Mouse (Mus musculus) lung, embryonic 15.5 days (tissue): ENCODE data around the gene Copa. TPM values are rescaled to one million over a fixed set of nuclear protein-coding genes. Genes with fewer than 3 reads are reported as not detected.
A peak's percentile ranks its signal among the peaks of the same experiment; 100 is the strongest.

Experiments used
- ATAC-seq: fragments of 200-750 bp; cut with Nextera tagmentation; 2 replicates; pipeline ENCODE4 v1.8.0; 2017; ENCODE audit warnings: moderate number of reproducible peaks, borderline replicate concordance; ENCODE audit not compliant: low FRiP score, low TSS enrichment; ENCODE audit errors: extremely low read depth
- H3K27ac ChIP-seq: fragments of 300-500 bp; sonication (generic); 2 replicates; pipeline ENCODE4 v1.5.1; 2015; ENCODE audit warnings: moderate library complexity, mild to moderate bottlenecking, inconsistent platforms
- H3K27me3 ChIP-seq: fragments of 300-500 bp; sonication (generic); 2 replicates; pipeline ENCODE4 v1.6.1; 2015; ENCODE audit warnings: inconsistent platforms
- H3K36me3 ChIP-seq: fragments of 300-500 bp; sonication (generic); 2 replicates; pipeline ENCODE4 v1.6.1; 2015; ENCODE audit warnings: inconsistent platforms
- H3K4me1 ChIP-seq: fragments of 300-500 bp; sonication (generic); 2 replicates; pipeline ENCODE4 v1.6.1; 2015; ENCODE audit warnings: inconsistent platforms
- H3K4me2 ChIP-seq: fragments of 300-500 bp; sonication (generic); 2 replicates; pipeline ENCODE4 v1.6.1; 2015; ENCODE audit warnings: inconsistent platforms, mild to moderate bottlenecking, moderate library complexity
- H3K4me3 ChIP-seq: fragments of 300-500 bp; sonication (generic); 2 replicates; pipeline ENCODE4 v1.5.1; 2015; ENCODE audit warnings: mild to moderate bottlenecking, inconsistent platforms
- H3K9ac ChIP-seq: fragments of 300-500 bp; sonication (generic); 2 replicates; pipeline ENCODE4 v1.6.1; 2015; ENCODE audit warnings: inconsistent platforms
- H3K9me3 ChIP-seq: fragments of 300-500 bp; sonication (generic); 2 replicates; pipeline ENCODE4 v1.6.1; 2016; ENCODE audit warnings: inconsistent platforms
- WGBS: fragments of 180-500 bp; shearing (Covaris S2); methylation state at CpG from one replicate; pipeline ENCODE4 v1.1.7; 2015; 5-methylcytosine and 5-hydroxymethylcytosine counted together
- polyA plus RNA-seq: library from polyadenylated mRNA; unstranded; fragments of >200 nt; fragmentation: Nextera tagmentation; extraction: Ambion mirVana; gene quantifications from 2 replicates; pipeline ENCODE4 v1.2.1, GENCODE M21; 2015

Copa gene
- polyA plus RNA-seq, 1 experiment from 2014 or later, result 235 TPM

DNA sequence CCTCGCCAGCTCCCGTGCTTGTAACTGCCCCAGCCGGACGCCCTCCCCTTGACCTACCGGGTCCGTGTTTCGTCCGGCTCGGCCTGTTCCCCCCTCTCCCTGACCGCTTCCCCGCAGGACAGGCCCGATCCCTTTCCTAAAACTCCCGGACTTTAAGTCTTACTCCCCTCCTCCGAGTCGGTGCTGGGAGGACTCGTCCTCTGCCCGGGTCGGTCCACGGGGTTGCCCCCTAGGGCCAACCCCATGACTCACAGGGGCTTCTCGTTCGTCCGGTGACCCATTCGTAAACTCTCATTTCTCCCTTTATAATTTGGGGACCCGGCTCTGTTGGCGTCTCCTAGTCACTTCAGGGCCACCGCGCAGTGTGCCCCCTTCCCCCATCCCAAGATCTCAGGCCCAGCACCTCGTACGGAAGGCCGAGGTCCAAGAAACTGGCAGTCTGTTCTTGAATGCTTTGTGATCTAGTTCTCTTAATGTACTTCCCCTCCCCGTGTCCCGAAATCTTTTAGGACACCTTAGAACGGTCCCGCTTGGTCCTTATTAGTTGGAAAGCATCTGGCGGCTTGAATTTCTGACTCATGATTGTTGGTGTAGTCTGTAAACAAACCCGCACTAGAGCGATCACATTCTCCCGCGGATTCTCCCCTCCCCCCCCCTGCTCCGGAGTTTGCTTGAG lies 66.1 kb downstream of the Copa start:
- H3K27me3 ChIP-seq, result no peaks in the 10 kb centered on the region
- H3K4me2 ChIP-seq, result peak overlapping the region; percentile 68
- H3K4me1 ChIP-seq, result peaks cover 19% of the 10 kb centered on the region
- H3K27ac ChIP-seq, result peak overlapping the region; percentile 96
- H3K4me3 ChIP-seq, result peak overlapping the region; percentile 92
- peaks cover 27% of the 10 kb centered on the region for H3K36me3 ChIP-seq
- peak; percentile 66 for ATAC-seq
- H3K9me3 ChIP-seq, result no peaks in the 10 kb centered on the region
- under 1% methylated on average over 40 of the region's 40 CpGs for WGBS
- H3K9ac ChIP-seq, result peak overlapping the region; percentile 99

DNA sequence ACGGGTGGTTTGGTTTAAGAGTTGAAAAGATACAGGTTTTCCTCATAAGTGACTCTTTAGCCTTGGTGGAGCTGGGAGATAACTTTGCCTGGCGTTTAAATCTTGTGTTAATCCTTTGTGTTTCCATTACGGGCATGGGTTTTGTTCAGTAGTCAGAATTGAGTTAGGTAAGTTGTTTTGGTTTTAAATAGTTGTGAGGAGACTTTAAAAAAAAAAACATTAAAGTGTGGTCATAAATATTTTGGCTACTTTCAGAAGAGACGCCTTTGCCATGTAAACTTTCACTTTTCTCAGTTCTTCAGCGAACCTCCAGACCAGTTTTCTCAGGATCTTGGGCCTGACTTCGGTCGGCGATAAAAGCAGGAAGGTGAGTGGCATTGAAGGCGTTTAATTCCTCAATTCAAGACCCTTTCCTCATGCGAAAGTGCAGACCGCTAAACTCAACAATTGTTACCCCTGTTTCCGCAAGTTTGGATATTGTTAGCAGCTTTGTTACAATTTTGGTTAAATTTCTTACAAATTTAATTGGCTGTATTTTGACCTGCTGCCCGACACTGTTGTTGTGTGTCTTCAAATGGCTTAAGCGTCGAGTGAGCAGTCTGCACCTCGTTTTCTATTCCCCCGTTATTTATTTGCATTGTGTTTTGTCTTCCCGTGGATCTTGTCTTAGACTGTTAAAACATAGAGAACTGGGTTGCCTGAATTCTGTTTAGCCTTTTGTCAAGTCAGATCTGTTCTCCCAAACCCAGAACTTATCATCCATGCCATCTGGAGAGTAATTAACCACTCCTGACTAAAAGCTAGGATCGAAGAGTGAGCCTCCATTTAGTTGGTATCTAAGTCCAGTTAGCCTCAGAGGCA lies 66.9 kb downstream of the Copa start:
- 5% methylated on average over 19 of the region's 19 CpGs for WGBS

DNA sequence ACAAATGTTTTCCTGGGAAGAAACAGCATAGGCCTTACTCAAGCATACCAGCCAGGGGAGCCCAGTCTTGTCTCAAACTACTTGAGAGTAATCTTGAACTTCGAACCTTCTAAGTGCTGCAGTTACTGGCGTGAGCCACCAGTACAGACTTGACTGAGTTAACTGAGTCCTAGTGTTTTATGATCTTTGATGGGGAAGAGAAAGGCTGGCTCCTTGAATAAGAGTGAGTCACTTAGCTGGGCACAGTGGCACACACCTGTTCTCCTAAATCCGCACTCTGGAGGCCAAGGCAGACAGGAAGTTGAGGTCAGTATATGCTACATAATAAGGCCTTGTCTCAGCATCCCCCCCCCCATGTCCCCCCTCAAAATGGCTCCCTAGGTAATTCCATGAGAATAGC lies 72.2 kb downstream of the Copa start:
- ATAC-seq, result no peak
- Histone ChIP-seq H3K9ac (no peak overlapping the region), H3K27ac (no peak overlapping the region), H3K9me3 (no peaks in the 10 kb centered on the region), H3K36me3 (peaks cover 56% of the 10 kb centered on the region), H3K4me1 (peaks cover 12% of the 10 kb centered on the region), H3K4me2 (no peak overlapping the region), H3K27me3 (no peaks in the 10 kb centered on the region), H3K4me3 (no peak overlapping the region)
- WGBS, result 83% methylated on average over 3 of the region's 3 CpGs

More for the DNA sequence above, 66.9 kb downstream of the Copa start:
- Histone ChIP-seq H3K9ac (peak overlapping the region; percentile 99), H3K27ac (peak overlapping the region; percentile 96), H3K9me3 (no peaks in the 10 kb centered on the region), H3K27me3 (no peaks in the 10 kb centered on the region), H3K4me2 (peak overlapping the region; percentile 68), H3K36me3 (peaks cover 35% of the 10 kb centered on the region), H3K4me1 (peaks cover 19% of the 10 kb centered on the region), H3K4me3 (peak overlapping the region; percentile 92)
- ATAC-seq, result no peak

DNA sequence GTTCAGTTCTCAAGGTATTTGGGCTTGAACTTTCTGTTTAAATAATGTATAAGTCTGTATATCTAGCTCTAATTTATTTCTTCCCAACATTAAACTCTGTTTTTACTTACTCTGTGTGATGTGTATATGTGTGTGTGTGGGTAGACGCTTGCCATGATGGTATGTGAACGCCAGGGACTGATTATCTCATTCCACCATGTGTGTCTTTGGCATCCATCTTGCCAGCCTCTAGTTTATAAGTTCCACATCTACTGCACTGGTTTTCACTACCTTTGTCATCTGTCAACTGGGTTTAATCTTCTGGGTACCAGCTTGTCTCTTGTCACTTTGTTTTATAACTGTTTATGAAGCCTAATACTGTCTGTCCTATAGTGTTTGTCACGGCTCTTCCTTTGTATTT lies 73.2 kb downstream of the Copa start:
- WGBS, result 87% methylated on average over 3 of the region's 3 CpGs
- H3K9ac ChIP-seq, result no peak overlapping the region

DNA sequence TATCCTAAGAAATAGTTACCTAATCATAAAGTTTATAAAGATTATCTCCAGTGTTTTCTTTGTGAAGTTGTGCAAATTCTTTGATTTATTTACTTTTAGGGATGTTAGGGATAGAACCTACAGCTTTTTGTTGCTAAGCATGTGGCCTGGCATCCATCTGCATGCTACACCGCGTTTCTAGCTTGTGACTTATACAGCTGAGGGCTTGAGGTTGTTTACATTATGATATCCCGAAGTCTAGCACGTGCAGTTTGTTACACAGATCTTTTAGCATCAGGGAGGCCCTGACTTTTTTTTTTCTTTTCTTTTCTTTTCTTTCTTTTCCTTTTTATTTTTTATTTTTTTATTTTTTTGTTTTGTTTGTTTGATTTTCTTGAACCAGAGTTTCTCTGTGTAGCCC lies 77.6 kb downstream of the Copa start:
- H3K4me2 ChIP-seq, result no peak overlapping the region
- ATAC-seq, result no peak
- no peak overlapping the region for H3K27ac ChIP-seq
- no peaks in the 10 kb centered on the region for H3K27me3 ChIP-seq
- peaks cover 17% of the 10 kb centered on the region; the same call in 1 of the 2 replicates for H3K36me3 ChIP-seq
- 7% methylated on average over 4 of the region's 4 CpGs for WGBS
- H3K9ac ChIP-seq, result no peak overlapping the region
- H3K9me3 ChIP-seq, result no peaks in the 10 kb centered on the region
- no peak overlapping the region for H3K4me3 ChIP-seq
- peaks cover 6% of the 10 kb centered on the region; the same call in 1 of the 2 replicates for H3K4me1 ChIP-seq

More for the DNA sequence above, 73.2 kb downstream of the Copa start:
- Histone ChIP-seq H3K4me3 (no peak overlapping the region), H3K27me3 (no peaks in the 10 kb centered on the region), H3K9me3 (no peaks in the 10 kb centered on the region), H3K27ac (no peak overlapping the region), H3K4me1 (peaks cover 8% of the 10 kb centered on the region), H3K4me2 (no peak overlapping the region), H3K36me3 (peaks cover 52% of the 10 kb centered on the region)
- no peak for ATAC-seq

DNA sequence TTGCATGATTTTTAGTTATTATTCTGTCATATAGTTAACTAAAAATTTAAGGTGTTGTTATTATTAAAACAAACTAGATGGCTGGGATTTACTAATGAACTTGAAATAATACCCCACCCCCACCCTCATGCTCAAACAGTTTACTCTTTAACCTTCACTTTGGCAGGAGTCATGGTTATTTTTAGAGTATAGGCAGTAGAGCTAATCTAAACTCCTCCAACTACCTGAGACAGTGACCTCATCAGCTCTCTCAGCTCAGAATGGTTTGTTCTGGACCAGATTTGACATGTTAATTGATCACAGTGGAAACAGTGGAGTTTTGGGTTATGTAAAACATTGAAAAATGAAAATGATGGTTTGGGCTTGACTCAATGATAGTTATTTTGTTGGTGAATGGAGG lies 78.2 kb downstream of the Copa start:
- no peak for ATAC-seq
- no peak overlapping the region for H3K4me3 ChIP-seq
- H3K27me3 ChIP-seq, result no peaks in the 10 kb centered on the region
- peaks cover 6% of the 10 kb centered on the region; the same call in 1 of the 2 replicates for H3K4me1 ChIP-seq
- peaks cover 18% of the 10 kb centered on the region; the same call in 1 of the 2 replicates for H3K36me3 ChIP-seq
- H3K9ac ChIP-seq, result no peak overlapping the region
- no peak overlapping the region for H3K27ac ChIP-seq
- H3K4me2 ChIP-seq, result no peak overlapping the region
- H3K9me3 ChIP-seq, result no peaks in the 10 kb centered on the region

DNA sequence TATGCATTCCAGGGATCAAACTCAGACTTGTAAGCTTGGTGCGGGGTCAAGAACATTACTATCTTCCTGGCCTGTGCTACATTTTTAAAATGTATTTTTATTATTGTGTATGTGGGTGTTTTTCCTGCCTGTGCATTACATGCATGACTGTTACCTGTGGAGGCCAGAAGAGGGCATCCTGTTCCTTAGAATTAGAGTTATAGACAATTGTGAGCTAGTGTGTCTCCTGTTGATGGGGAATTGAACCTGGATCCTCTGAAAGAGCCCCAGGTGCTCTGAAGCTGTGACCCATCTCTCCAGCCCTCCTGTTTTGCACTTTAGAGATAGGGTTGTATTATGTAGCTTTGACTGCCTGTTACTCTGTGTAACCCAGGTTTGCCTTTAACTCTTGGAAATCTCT lies 79.7 kb downstream of the Copa start:
- no peak overlapping the region for H3K27ac ChIP-seq
- H3K27me3 ChIP-seq, result no peaks in the 10 kb centered on the region
- 87% methylated on average over 1 of the region's 1 CpGs for WGBS
- H3K4me2 ChIP-seq, result no peak overlapping the region
- H3K4me3 ChIP-seq, result no peak overlapping the region
- ATAC-seq, result no peak
- peaks cover 6% of the 10 kb centered on the region; the same call in 1 of the 2 replicates for H3K4me1 ChIP-seq
- H3K36me3 ChIP-seq, result peaks cover 22% of the 10 kb centered on the region
- H3K9me3 ChIP-seq, result no peaks in the 10 kb centered on the region
- no peak overlapping the region for H3K9ac ChIP-seq

DNA sequence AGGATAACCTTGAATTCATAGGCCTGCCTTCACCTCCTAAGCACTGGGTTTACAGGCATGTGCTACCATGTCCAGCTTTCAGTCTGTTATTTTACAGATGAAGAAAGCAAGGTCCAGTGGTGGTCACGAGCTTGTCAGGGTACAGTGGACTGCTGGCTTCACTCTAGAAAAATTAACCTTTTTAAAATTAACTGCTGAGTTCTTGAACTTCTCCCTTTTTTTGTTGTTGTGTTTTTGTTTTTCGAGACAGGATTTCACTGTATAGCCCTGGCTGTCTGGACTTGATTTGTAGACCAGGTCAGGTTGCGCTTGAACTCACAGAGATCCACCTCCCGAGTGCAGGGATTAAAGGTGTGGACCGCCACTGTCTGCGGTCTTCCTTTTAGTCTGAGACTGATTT lies 80.6 kb downstream of the Copa start:
- Histone ChIP-seq H3K4me1 (peaks cover 6% of the 10 kb centered on the region; the same call in 1 of the 2 replicates), H3K4me3 (no peak overlapping the region), H3K27me3 (no peaks in the 10 kb centered on the region), H3K4me2 (no peak overlapping the region), H3K27ac (no peak overlapping the region), H3K36me3 (peaks cover 32% of the 10 kb centered on the region), H3K9me3 (no peaks in the 10 kb centered on the region), H3K9ac (no peak overlapping the region)
- no peak for ATAC-seq
- WGBS, result 83% methylated on average over 6 of the region's 6 CpGs

DNA sequence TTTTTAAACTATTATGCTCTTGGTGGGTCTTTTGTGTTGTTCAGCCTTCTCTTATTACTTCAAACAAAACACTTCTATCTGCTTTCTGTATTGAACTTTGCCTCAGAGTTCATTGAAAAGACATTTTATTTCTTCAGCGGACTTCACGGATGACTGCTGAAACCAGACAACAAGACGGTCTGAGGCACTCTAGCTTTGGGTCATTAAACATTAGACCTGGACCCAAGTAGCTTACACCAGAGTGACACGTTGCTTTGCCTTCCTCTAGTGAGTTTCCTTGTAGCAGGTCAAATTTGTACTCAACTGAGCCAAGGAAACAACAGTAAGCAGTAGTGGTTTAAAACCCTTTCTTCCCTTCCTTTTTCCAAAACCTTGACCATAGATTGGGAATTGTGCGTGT lies 85.6 kb downstream of the Copa start:
- Histone ChIP-seq H3K9ac (no peak overlapping the region), H3K9me3 (no peaks in the 10 kb centered on the region), H3K4me1 (no peaks in the 10 kb centered on the region), H3K4me2 (no peak overlapping the region), H3K27me3 (no peaks in the 10 kb centered on the region), H3K4me3 (no peak overlapping the region), H3K27ac (no peak overlapping the region), H3K36me3 (peaks cover 72% of the 10 kb centered on the region)
- no peak for ATAC-seq
- 90% methylated on average over 5 of the region's 5 CpGs for WGBS

DNA sequence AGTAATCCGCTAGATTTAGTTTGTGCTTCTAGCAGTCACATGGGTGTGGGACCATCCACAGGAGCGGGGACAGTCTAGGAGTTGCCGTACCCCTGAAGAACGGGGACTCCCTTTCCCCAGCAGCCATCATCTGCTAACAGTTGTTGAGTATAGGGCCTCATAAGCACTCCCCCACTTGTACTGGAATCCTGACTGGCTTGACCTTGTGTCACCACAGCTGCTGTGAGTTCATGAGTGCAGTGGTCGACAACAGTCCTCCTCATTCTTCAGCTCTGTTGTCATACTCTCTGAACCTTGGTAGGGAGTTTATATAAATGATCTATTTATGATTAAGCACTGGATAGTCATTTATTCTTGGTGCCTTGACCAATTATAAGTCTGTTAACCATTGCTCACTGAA lies 87.5 kb downstream of the Copa start:
- no peak overlapping the region for H3K4me2 ChIP-seq
- no peak overlapping the region for H3K4me3 ChIP-seq
- no peaks in the 10 kb centered on the region for H3K9me3 ChIP-seq
- H3K27ac ChIP-seq, result no peak overlapping the region
- no peaks in the 10 kb centered on the region for H3K4me1 ChIP-seq
- no peak overlapping the region for H3K9ac ChIP-seq
- no peaks in the 10 kb centered on the region for H3K27me3 ChIP-seq
- no peak for ATAC-seq
- H3K36me3 ChIP-seq, result peaks cover 89% of the 10 kb centered on the region
- 95% methylated on average over 5 of the region's 5 CpGs for WGBS
